Mouse (Mus musculus) lung, adult 2 months (tissue): ENCODE measurements around the gene Rnf144b. TPM values are rescaled to one million over a fixed set of nuclear protein-coding genes. Genes with fewer than 3 reads are reported as not detected.

ENCODE experiments used
- DNase-seq: peaks from one replicate; pipeline ENCODE4 v3.0.0; 2022
- H3K4me1 ChIP-seq: fragments of 200-500 bp; 2 replicates; pipeline ENCODE4 v1.6.1; 2011; ENCODE audit warnings: low read length; ENCODE audit not compliant: control insufficient read depth, insufficient read depth
- H3K4me3 ChIP-seq: fragments of 200-500 bp; replicated peaks from 2 replicates; pipeline ENCODE3; 2011; ENCODE audit warnings: low read depth, mild to moderate bottlenecking, control low read depth, low read length; ENCODE audit errors: extremely low read depth
- CTCF ChIP-seq: fragments of 200-500 bp; IDR thresholded peaks from 2 replicates; pipeline ENCODE4 v1.5.1; 2011; ENCODE audit warnings: mild to moderate bottlenecking, low read length, control low read depth; ENCODE audit not compliant: insufficient read depth
- POLR2A ChIP-seq: fragments of 200-500 bp; IDR thresholded peaks from 2 replicates; pipeline ENCODE4 v1.6.1; 2011; ENCODE audit warnings: low read depth, mild to moderate bottlenecking, control low read depth, low read length, borderline replicate concordance; ENCODE audit errors: extremely low read depth
- WGBS: fragments of 180-500 bp; shearing (Covaris S2); methylation state at CpG from one replicate; pipeline ENCODE4 v1.1.7; 2018; 5-methylcytosine and 5-hydroxymethylcytosine counted together
- polyA plus RNA-seq: library from polyadenylated mRNA; depleted of rRNA; stranded (reverse); fragments of >200 nt; gene quantifications from 2 replicates; pipeline ENCODE4 v1.2.3, GENCODE M21; 2012

Rnf144b gene
- polyA plus RNA-seq, 1 experiment, result 20.9 TPM

GRCm38 (mm10) chr13:47165261-47165660 is 42.8 kb downstream of the Rnf144b start:
- no peak for DNase-seq
- Histone ChIP-seq H3K4me1 (no peaks in the 10 kb centered on the region), H3K4me3 (no peak overlapping the region)
- no peak for TF ChIP-seq POLR2A
- no peak for TF ChIP-seq CTCF
- WGBS, result 85% methylated on average over 2 of the region's 2 CpGs

DNA sequence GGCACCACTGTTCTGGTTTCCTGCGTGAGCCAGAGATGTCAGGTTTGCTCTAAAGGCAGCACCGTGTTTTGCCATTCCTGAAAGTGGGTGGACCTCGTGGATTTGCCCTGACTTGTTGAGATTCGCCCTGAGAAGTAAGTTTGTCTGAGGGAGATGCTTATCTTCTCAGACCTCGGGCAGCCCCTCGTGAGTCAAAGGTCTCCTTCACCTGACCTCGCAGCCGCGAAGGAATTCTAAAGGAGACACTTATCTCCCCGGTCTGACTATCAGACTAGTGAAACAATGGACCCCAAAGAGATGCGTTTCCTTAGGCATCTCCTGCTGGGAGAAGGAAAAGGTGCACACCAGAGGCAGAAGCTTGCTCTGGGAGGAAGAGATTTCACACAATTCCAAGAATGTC is 46.0 kb downstream of the Rnf144b start:
- no peak overlapping the region for H3K4me3 ChIP-seq
- 34% methylated on average over 11 of the region's 11 CpGs for WGBS
- no peak for DNase-seq
- TF ChIP-seq CTCF (no peak), POLR2A (no peak)
- peaks cover 3% of the 10 kb centered on the region for H3K4me1 ChIP-seq

DNA sequence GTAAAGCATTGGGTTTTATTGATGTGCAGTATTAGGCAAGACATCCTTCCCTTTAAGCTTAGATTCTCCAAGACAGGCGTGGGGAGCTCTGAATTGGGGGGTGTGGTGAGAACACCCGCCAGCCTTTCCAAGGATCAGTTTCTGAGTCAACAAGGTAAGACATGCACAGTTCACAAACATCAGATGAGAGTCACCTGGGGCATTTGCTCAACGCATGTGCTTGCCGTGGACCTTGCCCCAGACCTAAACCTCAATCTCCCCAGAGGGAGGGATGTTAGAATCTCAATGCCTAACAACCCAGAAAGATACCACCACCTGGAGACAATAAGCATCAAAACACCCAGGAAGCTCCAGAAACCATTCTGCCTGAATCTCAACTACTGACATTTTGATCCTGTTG is 47.6 kb downstream of the Rnf144b start:
- WGBS, result 82% methylated on average over 4 of the region's 4 CpGs
- DNase-seq, result no peak
- peaks cover 3% of the 10 kb centered on the region for H3K4me1 ChIP-seq
- TF ChIP-seq CTCF (no peak), POLR2A (no peak)
- H3K4me3 ChIP-seq, result no peak overlapping the region

- no peak overlapping the region for H3K4me3 ChIP-seq
- no peak for DNase-seq
- H3K4me1 ChIP-seq, result peaks cover 3% of the 10 kb centered on the region
- whole genome bisulfite sequencing, result 44% methylated on average over 13 of the region's 13 CpGs
- TF ChIP-seq CTCF (no peak), POLR2A (no peak)
These were observed 48.5 kb downstream of the Rnf144b start for GRCm38 (mm10) chr13:47170811-47171555.

- DNase-seq, result no peak
- TF ChIP-seq CTCF (no peak), POLR2A (no peak)
- Histone ChIP-seq H3K4me3 (no peak overlapping the region), H3K4me1 (peaks cover 3% of the 10 kb centered on the region)
- 41% methylated on average over 10 of the region's 10 CpGs for WGBS
These were observed 50.4 kb downstream of the Rnf144b start for GRCm38 (mm10) chr13:47172891-47173290.

DNA sequence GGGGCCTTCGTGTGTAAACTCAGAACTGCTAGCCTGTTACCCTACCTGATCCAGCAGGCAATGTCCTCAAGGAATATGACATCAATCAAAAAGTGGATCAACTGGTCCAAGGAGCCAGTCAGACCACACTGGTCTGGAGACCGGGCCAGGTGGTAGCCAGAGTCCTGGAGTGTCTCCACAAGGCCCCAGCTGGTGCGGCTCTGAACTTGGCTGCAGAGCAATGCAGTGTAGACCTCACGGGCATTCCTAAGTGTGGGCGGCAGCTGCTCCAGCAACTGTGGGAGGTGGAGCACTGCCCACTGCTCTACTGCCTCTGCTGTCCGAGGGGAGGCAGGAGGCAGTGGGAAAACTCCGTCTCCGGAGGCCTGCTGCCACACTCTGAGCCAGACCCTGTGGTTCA is 55.7 kb downstream of the Rnf144b start:
- WGBS, result 58% methylated on average over 8 of the region's 8 CpGs

DNA sequence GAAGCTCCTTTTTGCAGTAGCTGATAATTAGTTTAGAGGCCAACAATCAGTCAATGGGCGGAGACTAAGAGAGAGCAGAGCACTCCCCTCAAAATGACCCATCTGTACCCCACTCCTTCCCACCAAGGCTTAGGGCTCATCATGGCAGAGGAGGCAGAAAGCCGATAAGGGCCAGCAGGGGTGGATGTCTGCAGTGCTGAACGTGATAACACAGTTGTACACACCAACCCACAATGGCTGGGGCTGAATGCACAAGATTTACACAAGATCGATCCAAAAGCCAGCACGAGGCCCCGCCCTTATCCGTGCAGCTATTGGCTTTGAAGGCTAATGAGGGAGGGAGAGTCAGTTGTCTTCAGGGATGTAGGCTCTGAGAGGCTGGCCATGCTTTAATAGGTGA is 58.3 kb downstream of the Rnf144b start:
- H3K4me1 ChIP-seq, result no peaks in the 10 kb centered on the region
- 88% methylated on average over 7 of the region's 7 CpGs for WGBS
- H3K4me3 ChIP-seq, result no peak overlapping the region
- DNase-seq, result no peak
- TF ChIP-seq CTCF, result no peak
- no peak for TF ChIP-seq POLR2A

More for the DNA sequence above, 55.7 kb downstream of the Rnf144b start:
- H3K4me3 ChIP-seq, result no peak overlapping the region
- no peak for DNase-seq
- TF ChIP-seq POLR2A (no peak), CTCF (no peak)
- H3K4me1 ChIP-seq, result no peaks in the 10 kb centered on the region

GRCm38 (mm10) chr13:47182366-47182765 is 59.9 kb downstream of the Rnf144b start:
- TF ChIP-seq POLR2A (no peak), CTCF (no peak)
- H3K4me1 ChIP-seq, result no peaks in the 10 kb centered on the region
- H3K4me3 ChIP-seq, result no peak overlapping the region
- 81% methylated on average over 5 of the region's 5 CpGs for WGBS
- no peak for DNase-seq

- no peak for DNase-seq
- H3K4me1 ChIP-seq, result no peaks in the 10 kb centered on the region; the same call in 1 of the 2 replicates
- 76% methylated on average over 9 of the region's 9 CpGs for WGBS
- TF ChIP-seq POLR2A (no peak), CTCF (no peak)
- no peak overlapping the region for H3K4me3 ChIP-seq
These were observed 60.7 kb downstream of the Rnf144b start for GRCm38 (mm10) chr13:47183033-47183730.

GRCm38 (mm10) chr13:47183771-47184170 is 61.3 kb downstream of the Rnf144b start:
- 77% methylated on average over 9 of the region's 9 CpGs for WGBS
- H3K4me1 ChIP-seq, result no peaks in the 10 kb centered on the region; the same call in 1 of the 2 replicates
- DNase-seq, result no peak
- TF ChIP-seq POLR2A, result no peak
- no peak for TF ChIP-seq CTCF
- H3K4me3 ChIP-seq, result no peak overlapping the region
